Mouse (Mus musculus) retina, postnatal 7 days (tissue): Measurements from ENCODE around the gene Rcan2.
"Not testable (repeated sequence)": the region's sequence is repeated elsewhere in the genome, so short reads cannot be mapped to it uniquely, and the experiment has no call there.

Source experiments
- DNase-seq: peaks from one replicate; pipeline ENCODE4 v3.0.0-alpha.2; 2012; ENCODE audit warnings: low read depth, low spot score

Rcan2 gene

DNA sequence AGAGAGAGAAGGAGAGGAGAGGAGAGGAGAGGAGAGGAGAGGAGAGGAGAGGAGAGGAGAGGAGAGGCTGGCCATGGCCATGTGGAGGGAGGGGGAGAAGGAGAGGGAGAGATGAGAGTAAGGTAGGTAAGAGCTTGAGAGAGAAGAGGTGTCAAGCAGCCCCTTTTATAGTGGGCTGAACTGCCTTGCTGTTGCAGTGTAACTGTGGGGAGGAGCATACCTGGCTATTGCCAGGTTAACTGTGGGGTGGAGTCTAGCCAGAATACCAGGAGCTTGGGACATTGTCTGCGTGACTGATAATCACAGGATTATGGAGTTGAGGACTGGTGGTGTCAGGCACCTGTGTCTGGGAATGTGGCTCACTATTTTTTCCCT is 24.2 kb downstream of the Rcan2 start:
- not testable (repeated sequence) for DNase-seq

DNA sequence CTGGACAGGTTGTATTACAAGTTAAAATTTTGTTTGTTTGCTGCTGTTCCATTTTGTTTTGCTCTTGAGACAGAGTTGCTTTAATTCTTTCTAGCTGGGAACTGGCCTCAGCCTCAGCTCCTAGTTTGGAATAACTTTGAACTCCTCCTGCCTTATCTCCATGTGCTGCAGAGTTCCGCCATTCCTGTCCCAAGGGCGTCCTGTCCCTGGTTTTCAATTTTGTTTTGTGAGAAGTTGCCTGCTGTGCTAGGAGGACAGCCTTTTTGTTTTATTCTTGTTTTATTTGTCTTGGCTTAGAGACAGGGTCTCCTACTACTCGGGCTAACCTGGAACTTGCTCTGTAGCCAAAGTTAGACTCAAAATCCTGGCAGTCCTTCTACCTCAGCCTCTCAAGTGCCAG is 26.1 kb downstream of the Rcan2 start:
- DNase-seq: no peak

DNA sequence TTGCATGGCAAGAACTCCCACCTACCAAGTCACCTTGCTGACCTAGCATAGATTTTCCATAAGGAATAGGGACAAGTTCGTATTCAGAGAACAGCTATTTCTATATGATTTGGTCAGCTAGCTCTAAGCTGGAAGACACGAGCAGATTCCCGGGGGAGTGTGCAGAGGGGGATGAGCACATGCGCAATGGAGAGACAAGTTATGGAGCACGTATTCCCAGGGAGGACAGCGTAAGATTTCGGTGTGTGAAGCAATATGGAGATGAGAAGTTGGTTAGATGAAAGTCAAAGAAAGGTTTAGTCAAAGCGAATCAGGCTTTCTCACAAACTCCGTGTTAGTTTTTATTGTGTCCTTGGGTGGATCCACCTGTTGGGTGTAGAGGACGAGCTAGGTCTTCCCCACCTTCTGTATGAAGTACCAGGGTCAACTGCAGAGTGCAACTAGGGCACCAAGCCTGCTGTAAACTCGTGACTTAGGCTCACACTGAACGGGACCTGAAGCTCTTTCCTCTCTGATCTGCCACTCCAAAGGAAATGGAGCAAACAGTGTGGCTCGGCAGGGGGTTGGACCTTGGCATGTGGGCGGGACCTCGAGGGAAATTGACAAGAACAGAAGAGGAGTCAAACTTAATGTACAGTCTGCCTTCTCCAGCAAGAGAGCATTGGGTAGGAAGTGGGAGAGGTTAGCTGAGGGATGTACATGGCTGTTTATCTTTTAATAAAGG is 31.4 kb downstream of the Rcan2 start:
- DNase-seq: no peak

DNA sequence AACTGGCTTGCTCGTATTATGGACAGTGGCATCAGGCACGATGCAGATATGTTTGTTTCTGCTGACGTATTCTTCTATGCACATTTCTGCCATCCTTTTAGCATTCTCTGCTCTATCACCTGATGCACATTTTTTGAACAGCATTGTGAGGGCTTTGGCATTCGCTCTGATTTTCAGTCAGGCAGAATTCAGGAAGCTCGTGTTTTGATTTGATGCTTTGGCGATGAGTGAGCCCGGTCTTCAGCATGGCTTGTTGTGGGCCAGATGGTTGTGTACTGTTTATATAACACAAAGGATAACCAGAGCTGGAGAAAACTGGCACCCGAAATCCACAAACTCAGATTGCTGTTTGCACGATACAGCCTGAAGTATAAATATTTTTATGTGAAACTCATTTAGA is 39.1 kb downstream of the Rcan2 start:
- no peak for DNase-seq

DNA sequence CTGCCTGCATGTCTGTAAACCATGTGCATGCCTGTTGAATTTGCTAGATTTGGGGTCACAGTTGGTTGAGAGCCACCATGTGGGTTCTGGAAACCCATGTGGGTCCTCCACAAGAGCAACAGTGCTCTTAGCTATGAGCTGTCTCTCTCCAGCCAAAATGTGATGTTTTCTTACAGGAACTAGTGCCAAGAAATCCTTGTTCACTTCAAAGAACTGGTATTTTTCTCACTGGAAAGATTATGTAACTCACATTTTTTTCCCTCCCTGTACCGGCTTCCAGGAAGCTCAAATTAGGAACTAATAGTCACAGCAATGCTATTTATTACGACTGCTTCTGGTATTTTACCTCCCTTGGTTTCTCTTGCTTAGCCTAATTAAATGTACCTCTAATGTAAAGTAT is 45.6 kb downstream of the Rcan2 start:
- no peak for DNase-seq

DNA sequence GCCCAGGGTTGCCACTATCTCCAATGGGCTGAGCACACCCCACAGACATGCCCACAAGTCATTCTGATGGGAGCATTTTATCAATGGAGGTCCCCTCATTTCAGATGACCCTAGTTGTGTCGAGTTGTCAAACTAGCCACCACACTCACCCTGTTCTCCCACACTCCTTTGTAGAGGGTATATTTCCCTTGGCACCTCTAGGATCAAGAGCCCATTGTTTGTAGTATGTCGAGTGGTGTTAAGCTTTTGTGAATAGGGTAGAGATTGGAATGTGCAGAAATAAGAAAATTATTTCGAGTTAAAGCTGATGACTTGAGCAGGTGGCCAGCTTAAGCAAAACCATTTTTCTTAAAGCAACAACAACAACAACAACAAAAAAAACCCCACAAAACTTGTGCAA is 47.8 kb downstream of the Rcan2 start:
- DNase-seq: no peak

DNA sequence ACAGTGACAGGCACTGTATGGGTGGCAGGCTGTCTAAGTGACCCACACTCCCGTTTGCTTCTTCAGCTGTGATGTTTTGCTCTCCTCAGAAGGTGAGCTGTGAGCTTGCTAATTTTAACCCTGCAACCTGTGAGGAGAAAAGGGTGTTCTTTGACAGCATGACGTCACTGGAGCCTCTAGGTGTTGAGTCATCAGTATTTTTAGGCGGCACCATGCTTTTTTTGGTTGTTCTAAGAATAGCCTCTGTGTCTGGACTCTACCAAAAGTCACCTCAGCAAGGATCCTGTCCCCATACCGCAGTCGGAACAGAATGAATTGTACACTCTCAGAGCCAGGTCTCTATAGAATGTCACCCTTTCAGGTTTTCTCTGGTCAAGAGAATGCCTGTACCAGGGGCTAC is 54.0 kb downstream of the Rcan2 start:
- no peak for DNase-seq

DNA sequence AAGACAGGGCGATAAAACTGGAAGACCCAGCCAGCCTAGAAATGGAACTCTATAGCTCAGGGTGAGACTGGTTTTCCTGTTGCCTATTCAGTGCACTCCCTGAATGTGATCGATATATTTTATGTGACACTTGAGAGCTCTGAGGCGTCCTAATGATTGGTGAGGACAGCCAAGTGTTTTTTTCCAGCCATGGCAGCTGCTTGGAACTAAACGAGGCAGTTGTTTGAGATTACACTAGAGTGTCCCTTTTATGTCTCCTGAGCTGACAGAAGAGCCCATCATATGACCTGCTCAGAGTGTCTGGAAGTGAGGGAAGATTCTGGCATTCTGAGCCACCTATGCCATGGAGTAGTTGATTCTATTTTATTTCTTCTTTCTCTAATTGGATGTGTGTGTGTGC is 54.9 kb downstream of the Rcan2 start:
- no peak for DNase-seq

DNA sequence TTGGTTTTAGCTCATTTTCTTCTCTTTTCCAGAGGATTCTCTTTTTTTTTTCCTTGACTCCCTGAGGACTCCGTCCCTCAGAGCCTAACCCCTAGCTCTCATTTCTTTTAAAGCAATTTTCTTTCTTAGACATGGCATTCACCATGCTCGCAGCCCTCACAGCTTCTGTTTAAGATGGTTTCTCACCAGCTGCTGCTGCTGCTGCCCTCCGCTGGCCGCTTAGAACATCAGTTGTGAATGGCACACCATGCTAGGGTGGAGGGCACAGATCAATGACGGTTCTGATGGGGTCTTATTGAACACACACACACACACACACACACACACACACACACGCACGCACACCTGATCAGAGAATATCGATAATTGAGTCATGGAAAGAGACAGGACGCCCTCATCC is 67.7 kb downstream of the Rcan2 start:
- no peak for DNase-seq

DNA sequence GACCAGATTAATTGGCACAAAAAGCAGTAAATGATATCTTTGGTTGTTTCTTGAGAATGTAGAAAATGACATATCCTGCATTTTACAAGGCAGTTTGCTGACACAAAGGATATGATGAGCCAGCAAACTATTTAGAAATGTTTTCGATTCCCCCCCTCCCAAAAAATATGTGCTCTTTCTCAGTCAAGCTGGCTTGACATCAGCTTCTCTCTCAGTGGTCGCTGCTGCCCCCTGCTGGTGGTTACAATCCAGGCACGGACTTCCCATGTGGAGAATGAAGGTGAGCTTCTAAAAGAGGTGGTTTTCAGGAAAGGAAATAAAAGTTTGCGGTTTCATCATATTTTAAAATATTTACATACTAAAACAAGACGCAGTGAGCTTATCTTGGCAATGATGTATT is 68.5 kb downstream of the Rcan2 start:
- peak; percentile 58 for DNase-seq

DNA sequence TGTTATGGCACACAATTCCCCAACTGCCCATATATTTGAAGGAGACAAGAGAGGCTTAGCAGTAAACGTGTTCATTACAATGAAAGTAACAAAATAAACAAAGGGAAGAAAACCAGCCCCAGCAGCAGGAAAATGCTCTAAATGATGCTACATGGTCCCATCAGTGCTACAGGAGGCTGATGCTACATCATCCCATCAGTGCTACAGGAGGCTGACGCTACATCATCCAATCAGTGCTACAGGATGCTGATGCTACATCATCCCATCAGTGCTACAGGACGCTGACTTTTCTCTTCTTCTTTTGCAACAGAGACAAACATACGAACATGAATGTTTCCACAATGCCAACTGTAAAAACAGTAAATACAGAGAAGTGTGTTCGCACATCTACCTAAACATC is 73.3 kb downstream of the Rcan2 start:
- DNase-seq: no peak

DNA sequence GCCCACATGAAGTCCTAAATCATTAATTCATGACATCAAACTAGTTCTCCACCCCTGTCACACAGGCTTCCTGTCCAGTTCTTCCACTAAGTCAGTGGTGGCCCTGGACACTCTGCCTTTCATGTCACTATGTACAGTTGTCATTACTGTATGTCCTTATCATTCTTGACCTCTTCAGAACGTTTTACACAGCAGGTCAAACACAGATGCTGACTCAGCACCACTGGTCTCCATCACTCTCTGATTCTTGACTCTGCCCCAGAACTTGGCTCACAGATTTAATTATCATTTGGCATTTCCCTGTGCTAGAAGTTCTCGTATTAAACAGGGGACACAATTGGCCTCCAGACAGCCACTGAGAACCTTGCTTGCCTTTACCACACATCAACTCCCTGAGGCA is 76.3 kb downstream of the Rcan2 start:
- DNase-seq: no peak

DNA sequence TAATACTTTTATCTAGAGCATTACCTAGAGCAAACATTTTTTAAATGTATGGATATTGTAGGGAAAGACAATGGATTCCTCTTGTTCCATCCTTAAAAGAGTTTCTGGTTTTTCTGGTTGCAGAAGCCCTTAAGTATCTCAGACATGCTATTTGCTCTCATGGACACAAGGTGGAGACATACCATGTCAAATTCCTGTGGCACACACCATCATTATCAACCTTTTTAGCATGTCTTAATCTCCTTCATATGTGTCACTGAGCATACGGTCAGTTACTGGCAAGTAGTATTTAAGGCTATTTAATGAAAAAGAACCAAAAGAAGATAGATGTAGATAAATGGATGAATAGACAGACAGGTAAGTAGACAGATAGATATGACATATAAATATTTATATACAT is 81.9 kb downstream of the Rcan2 start:
- DNase-seq: peak; percentile 37

DNA sequence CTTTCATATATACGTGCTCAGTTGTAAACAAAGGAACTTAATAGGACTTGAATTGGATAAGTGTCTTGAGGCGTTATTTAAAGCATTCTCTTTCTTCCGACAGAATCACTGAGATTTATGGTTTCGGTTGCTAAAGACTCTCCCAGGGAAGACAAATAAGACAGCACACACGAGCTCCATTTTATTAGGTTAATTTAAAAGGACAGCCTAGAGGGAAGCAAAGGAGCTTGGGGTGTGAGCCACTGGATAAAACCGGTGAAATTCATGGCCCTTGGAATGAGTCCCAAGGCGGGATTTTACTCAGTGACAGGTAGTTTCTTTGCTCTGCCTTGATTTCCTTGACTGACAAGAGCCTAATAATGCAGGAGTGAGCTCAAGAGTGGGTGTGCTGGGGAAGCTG is 85.1 kb downstream of the Rcan2 start:
- DNase-seq: no peak

DNA sequence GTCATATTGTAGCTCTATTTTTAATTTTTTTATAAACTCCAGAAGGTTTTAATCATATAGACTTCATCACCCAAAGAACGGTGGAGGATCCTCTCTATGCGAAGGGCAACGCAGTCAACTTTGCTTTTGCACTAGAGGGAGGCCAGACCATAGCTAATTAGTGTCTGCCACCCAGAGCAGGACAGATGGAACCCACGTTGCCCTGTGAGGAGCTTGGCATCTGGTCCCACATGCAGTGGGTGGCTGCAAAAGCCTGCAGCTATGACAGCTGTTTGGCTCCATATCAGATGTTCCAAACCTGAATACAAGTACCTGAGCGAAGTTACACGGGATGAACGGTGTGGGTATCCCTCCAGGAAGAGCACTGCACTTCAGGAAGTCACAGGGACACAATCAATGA is 86.8 kb downstream of the Rcan2 start:
- no peak for DNase-seq

DNA sequence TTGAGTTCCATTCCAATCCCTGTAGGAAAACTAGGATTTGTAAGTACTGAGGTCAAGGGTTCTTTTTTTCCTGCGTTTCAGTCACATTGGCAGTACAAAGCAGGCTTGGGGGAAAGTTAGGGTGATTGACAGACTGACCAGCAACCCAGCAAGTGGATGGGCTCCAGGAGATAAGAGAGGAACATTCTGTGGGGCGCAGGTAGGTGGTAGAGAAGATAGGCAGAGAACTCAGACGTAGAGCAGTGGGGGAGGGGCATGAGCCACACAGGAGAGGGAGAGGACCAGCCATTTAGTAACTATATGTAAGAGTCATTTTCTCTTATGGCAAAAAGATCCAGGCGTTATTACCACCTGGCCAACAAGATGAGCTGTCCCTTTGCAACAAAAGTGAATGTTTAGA is 96.2 kb downstream of the Rcan2 start:
- DNase-seq: no peak

DNA sequence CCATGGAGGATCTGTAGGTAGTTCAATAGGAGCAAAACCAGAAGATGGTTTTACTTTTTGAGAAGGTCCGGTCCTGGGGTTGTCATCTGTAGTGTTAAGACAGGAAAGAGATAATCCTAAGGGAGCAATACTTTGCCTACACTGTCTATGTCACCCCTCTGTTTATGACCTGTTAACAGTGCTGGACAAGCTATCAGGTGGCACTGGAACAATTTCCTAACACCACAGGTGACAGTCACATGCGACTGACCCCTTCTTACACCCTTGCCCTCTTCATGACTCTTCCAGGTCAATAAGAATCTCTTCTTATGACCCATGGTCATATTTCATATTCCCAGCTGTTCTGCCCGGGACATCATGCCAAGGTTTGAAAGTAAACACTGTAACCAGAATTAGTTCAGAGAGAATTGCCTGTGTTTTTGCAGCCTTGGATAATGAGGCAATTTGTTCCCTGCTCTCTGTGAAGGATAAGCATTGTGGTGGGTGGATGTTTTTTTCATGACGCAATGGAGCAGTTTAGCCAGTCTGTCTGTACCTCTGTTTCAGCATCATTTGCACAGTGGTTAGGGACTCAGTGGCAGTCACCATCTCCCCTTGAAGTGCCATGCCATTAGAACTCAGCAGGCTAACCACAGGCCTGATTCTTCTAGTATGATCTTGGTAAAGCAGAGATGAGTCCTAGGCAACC is 98.4 kb downstream of the Rcan2 start:
- DNase-seq: no peak

DNA sequence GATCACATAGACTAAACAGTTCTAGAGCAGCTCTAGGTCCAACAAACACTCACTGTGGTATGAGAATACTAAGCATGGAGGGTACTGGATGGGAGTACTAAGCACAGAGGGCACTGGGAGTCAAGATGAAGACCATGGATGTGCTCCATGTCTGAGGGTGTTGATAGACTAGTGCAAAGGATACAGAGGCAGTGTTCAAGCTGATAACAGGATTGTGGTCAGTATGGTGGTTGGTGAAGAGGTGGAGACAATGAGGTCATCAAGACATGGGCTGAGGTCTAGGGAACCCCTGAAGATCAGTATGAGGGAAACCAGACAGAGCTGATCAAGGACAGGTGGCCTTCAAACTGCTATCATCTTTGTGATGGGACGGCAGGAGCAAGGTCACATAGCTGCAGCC is 99.0 kb downstream of the Rcan2 start:
- DNase-seq: no peak

DNA sequence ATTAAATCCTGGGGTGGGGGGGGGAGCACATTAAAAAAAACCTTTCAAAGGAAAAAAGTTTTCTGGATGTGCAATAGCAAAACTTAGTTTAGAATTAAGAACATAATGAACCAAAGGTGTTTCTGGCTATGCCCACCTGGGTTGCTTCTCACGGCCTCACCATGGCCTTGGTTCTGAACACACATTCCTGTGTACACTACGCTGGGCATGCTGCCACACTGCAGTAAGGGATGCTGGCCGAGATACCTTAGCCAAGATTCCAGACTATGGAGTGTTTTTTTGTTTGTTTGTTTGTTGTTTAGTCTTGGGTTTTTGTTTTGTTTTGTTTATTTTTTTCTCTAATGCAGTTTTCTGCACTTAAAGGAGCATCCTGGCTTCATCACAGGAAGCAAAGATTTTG is 100.3 kb downstream of the Rcan2 start:
- no peak for DNase-seq

DNA sequence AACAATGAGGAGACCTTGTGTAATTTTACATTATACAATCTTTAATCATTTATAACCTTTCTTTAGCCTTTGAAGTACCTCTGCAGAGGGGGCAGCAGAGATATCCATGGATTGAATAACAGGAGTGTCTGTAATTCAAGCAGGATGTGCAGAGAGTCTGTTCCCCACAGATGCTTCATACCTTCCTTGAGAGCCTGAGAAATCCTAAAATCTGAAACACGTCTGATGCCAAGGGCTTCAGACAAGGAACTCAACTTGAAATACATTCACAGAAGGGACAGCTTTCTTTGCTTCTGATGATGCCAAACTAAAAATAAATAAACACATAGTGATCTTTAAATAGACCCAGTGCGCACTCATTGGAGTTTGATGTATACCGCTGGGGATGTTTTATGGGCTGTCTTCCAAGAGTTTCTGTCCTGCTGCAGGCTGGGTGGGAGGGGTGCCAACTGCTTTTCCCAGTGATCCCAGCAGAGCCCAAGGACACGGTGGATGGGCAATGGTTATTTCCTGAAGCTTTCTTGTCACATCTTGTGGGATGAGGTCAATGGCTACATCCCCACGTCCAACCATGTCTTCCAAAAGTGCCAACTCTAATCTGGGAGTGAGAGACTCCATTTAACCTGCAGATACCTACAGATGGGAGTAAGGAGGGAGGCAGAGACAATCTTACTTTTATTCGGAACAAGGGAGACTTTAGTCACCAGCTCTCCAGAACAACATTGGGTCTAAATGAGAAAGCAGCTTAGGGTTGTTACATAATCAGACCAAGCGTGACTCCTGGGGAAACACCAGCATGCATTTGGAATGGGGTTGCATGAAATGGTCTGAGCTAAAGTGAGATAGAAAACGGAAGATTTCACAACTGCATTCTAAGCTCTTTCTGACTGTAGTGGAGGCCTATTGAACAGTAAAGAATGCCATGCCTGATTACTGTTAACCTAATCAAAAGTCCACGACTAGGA is 102.9 kb downstream of the Rcan2 start:
- DNase-seq: no peak

DNA sequence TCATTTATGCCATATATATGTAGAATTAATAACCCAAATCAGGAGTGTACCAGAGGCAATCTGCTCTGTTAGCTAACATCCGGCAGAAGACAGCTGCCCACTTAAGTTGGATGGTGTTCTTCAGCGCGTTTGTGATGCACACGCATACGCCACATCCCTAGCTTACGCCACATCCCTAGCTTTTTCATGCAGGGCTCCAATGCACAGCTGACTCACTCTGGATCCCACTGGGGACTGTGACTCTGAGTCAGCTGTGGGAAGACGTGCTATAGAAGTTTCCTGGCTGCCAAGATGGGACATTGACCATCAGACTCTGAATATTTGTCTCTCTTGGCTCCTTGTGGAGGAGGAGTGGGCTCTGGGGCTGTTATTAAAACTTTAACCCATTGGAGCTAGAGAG is 103.7 kb downstream of the Rcan2 start:
- DNase-seq: no peak

DNA sequence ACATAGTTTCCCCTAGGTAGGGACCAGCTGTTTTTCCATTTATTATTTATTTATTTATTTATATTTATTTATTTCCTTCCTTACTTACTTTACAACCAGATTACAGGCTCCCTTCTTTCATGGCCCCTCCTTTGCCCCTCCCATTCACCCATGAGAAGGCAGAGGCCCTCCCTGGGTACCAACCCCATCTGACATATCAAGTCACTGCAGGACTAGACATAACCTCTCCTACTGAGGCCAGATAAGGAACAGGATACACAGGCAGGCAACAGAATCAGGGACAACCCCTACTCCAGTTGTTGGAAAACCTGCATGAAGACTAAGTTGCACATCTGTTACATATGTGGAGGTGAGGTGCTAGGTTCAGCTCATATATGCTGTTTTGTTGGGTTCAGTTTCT is 105.6 kb downstream of the Rcan2 start:
- DNase-seq: no peak

DNA sequence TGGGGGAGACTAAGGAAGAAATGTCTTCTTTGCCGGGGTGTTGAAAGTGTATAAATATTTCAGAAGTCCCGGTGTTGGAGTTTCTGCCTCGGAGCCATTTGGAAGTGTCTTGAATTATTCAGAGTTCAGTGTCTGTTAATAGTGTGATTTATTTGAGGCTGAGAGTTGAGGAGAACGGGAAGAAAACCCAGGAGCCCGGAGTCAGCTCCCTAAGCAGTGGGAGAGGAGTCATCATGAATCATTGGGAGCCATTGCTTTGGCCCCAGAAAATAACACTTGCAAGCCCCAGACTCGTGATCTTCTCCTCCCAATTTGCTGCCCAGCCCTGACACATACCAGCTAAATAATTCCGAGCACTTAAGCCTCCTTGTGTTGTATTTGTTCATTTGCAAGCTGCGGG is 115.0 kb downstream of the Rcan2 start:
- no peak for DNase-seq
